Mouse (Mus musculus): ENCODE data around the gene Pik3ap1. TPM values are rescaled to one million over a fixed set of nuclear protein-coding genes. Genes with fewer than 3 reads are reported as not detected.

The Pik3ap1 gene
- polyA plus RNA-seq, 1 experiment from 2014 or later: 2.7 TPM

DNA sequence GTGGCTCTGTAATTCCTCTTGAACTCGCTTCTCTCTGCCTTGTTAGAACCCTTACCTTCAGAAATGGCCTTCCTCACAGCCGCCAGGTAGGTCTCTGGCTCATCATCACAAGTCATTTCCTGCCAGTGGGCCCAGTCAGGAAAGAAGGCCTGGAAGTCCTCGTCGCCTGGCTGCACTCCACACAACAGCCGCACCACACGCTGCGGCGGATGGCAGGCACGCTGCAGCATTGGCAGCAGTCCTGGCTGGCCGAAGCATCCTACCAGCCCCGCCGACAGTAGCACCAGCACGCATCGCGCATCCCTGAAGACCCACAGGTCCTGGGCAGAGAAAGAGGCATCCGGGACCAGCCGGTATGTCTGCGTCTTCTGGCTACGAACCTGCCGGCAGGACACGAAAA lies 9.1 kb downstream of the Pik3ap1 start:
- no peaks in the 10 kb centered on the region for H3K27me3 ChIP-seq (replicated peaks; ENCODE audit: control insufficient read depth, insufficient read depth, low read length)
- no peak overlapping the region for H3K9ac ChIP-seq (ENCODE audit: low read depth, low read length)
- ATAC-seq (ENCODE audit: low read depth) (no peak), DNase-seq (ENCODE audit: low spot score) (no peak)
- no peak overlapping the region for H3K27ac ChIP-seq (replicated peaks; ENCODE audit: low read depth, low read length)
- no peaks in the 10 kb centered on the region for H3K36me3 ChIP-seq (ENCODE audit: control insufficient read depth, insufficient read depth, low read length)
- H3K4me1 ChIP-seq (ENCODE audit: control insufficient read depth, insufficient read depth, low read length): no peaks in the 10 kb centered on the region
- no peaks in the 10 kb centered on the region for H3K9me3 ChIP-seq (ENCODE audit: control insufficient read depth, low read length)
- no peak overlapping the region for H3K4me2 ChIP-seq (ENCODE audit: low read depth, low read length)
- 79% methylated on average over 21 of the region's 21 CpGs for WGBS
- no peak overlapping the region for H3K4me3 ChIP-seq (ENCODE audit: low read depth, low read length)

DNA sequence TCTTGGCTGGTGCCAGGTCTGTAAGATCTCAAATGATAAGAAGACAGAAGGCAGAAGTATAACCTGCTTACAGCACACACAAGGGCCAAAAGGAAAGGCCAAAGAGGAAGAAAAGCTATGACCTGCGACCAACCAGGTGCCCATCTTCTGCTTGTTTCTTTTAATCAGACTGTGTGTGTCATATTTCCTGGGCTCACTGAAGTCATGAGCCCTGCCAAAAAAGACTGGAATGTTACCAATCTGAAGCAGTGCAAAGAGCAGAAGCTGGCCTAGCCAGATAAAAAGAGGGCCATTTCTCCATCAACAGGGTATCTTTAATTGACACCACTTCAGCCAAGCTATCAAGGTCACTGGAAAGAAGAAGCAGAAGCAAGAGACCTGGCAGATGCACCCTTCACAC lies 9.8 kb downstream of the Pik3ap1 start:
- ATAC-seq (ENCODE audit: low read depth) (no peak), DNase-seq (ENCODE audit: low spot score) (no peak)
- H3K4me3 ChIP-seq (ENCODE audit: low read depth, low read length): no peak overlapping the region
- no peaks in the 10 kb centered on the region for H3K36me3 ChIP-seq (ENCODE audit: control insufficient read depth, insufficient read depth, low read length)
- no peak overlapping the region for H3K9ac ChIP-seq (ENCODE audit: low read depth, low read length)
- H3K4me2 ChIP-seq (ENCODE audit: low read depth, low read length): no peak overlapping the region
- H3K27me3 ChIP-seq (replicated peaks; ENCODE audit: control insufficient read depth, insufficient read depth, low read length): no peaks in the 10 kb centered on the region
- 76% methylated on average over 1 of the region's 1 CpGs for WGBS
- H3K9me3 ChIP-seq (ENCODE audit: control insufficient read depth, low read length): no peaks in the 10 kb centered on the region
- H3K27ac ChIP-seq (replicated peaks; ENCODE audit: low read depth, low read length): no peak overlapping the region
- no peaks in the 10 kb centered on the region for H3K4me1 ChIP-seq (ENCODE audit: control insufficient read depth, insufficient read depth, low read length)

DNA sequence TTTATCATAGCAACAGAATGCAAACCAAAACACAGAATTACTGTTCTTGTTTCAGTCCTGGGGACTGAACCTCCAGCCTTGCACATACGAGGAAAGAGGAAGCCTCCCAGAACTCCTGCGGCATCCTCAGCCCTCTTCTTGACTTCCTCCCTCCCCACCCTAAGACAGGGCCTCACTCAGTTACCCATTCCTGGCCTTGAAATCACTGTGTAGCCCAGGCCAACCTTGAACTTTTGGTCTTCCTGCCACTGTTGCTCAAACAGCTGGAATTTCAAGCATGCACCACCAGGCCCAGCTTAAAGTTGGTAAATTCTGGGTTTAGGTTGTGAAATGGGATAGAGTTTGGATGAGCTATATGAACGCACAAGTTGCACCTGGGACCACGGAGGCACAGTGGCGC lies 10.2 kb downstream of the Pik3ap1 start:
- Histone ChIP-seq H3K9me3 (ENCODE audit: control insufficient read depth, low read length) (no peaks in the 10 kb centered on the region), H3K9ac (ENCODE audit: low read depth, low read length) (no peak overlapping the region), H3K4me3 (ENCODE audit: low read depth, low read length) (no peak overlapping the region), H3K27me3 (replicated peaks; ENCODE audit: control insufficient read depth, insufficient read depth, low read length) (no peaks in the 10 kb centered on the region), H3K4me2 (ENCODE audit: low read depth, low read length) (no peak overlapping the region), H3K27ac (replicated peaks; ENCODE audit: low read depth, low read length) (no peak overlapping the region), H3K4me1 (ENCODE audit: control insufficient read depth, insufficient read depth, low read length) (no peaks in the 10 kb centered on the region), H3K36me3 (ENCODE audit: control insufficient read depth, insufficient read depth, low read length) (no peaks in the 10 kb centered on the region)
- ATAC-seq (ENCODE audit: low read depth) (no peak), DNase-seq (ENCODE audit: low spot score) (no peak)
- 87% methylated on average over 5 of the region's 5 CpGs for WGBS

DNA sequence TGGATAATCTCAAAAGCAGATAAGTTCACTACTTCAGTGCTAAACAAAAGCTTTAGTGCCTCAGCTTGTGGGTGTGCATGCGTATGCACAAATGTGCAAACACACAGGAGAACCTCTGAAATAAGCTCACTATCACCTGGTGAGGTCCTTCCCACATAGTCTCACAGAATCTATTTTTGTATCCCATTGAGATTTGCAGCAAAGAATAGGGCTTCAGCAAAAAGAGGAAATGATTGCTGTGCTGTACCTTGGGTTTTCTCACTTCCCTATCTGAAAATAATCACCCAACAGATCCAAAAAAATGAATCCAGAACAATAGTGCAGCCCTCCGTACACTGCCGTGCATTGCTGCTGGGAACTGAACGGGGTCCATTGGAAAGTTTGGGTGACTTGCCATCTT lies 12.6 kb downstream of the Pik3ap1 start:
- 87% methylated on average over 4 of the region's 4 CpGs for WGBS
- Histone ChIP-seq H3K9me3 (ENCODE audit: control insufficient read depth, low read length) (no peaks in the 10 kb centered on the region), H3K9ac (ENCODE audit: low read depth, low read length) (no peak overlapping the region), H3K27me3 (replicated peaks; ENCODE audit: control insufficient read depth, insufficient read depth, low read length) (no peaks in the 10 kb centered on the region), H3K27ac (replicated peaks; ENCODE audit: low read depth, low read length) (no peak overlapping the region), H3K4me3 (ENCODE audit: low read depth, low read length) (no peak overlapping the region), H3K4me2 (ENCODE audit: low read depth, low read length) (no peak overlapping the region), H3K4me1 (ENCODE audit: control insufficient read depth, insufficient read depth, low read length) (no peaks in the 10 kb centered on the region), H3K36me3 (ENCODE audit: control insufficient read depth, insufficient read depth, low read length) (no peaks in the 10 kb centered on the region)
- no peak for ATAC-seq (ENCODE audit: low read depth)
- no peak for DNase-seq (ENCODE audit: low spot score)

DNA sequence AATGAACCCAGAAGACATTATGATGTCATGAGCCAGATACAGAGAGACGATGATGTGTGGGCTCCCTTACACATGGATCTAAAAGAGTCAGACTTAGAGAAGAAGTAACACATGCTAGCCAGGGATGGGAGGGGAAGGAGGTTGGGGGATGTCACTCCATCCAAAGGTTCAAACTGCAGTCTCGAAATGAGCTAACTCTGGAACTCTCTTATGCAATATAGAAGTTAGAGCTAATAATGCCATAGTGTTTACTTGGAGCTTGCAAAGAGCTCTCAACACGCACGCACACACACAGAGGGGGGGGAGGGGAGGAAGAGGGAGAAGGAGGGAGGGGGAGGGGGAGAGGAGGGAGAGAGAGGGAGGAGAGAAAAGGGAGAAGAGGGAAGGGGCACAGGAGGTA lies 13.5 kb downstream of the Pik3ap1 start:
- whole genome bisulfite sequencing: 65% methylated on average over 4 of the region's 4 CpGs
- Histone ChIP-seq H3K4me1 (ENCODE audit: control insufficient read depth, insufficient read depth, low read length) (no peaks in the 10 kb centered on the region), H3K36me3 (ENCODE audit: control insufficient read depth, insufficient read depth, low read length) (no peaks in the 10 kb centered on the region), H3K27ac (replicated peaks; ENCODE audit: low read depth, low read length) (no peak overlapping the region), H3K27me3 (replicated peaks; ENCODE audit: control insufficient read depth, insufficient read depth, low read length) (no peaks in the 10 kb centered on the region), H3K9me3 (ENCODE audit: control insufficient read depth, low read length) (no peaks in the 10 kb centered on the region), H3K4me2 (ENCODE audit: low read depth, low read length) (no peak overlapping the region), H3K9ac (ENCODE audit: low read depth, low read length) (no peak overlapping the region), H3K4me3 (ENCODE audit: low read depth, low read length) (no peak overlapping the region)
- DNase-seq (ENCODE audit: low spot score) (no peak), ATAC-seq (ENCODE audit: low read depth) (no peak)

DNA sequence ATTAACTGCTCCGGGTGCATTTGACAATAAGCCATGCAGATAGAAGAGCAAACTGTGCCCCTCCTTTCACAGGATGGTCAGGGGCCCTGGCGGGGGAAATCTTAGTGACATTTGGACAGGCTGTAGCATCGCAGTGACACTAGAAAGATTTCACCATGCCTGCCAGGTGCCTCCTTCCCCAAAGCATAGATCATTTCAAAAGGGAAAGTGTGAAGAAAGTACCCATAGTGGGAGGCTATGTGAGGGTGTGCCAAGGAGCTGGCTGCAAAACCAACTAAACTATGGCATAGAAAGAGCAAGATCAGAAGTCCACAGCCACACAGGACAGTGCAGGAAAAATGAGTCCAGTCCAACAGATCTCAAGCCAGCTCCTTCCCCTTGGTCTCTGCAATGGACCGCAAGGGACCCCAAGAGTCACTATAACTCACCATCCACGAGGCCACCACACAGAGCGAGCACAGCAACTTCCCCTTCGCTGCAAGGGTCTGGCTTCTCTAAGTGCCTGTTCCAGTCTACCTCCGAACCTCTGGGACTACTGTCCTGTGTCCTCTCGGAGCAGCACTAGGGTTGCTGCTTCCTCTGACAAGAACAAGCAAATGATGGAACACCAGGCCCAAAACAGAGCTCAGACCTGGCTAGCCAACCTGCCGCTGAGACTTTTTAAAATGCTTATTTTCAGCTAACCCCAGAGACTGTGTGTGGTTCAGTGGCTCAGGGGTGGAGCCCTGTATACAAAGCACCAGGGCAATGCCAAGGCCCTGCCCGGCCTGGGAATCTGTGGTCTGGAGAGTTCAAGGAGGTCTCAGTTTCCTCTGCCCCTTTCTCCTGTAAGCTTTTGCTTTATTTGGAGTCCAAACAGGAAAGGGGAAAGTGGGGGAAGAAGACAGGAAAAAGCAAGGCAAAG lies 15.1 kb downstream of the Pik3ap1 start:
- Histone ChIP-seq H3K27ac (replicated peaks; ENCODE audit: low read depth, low read length) (no peak overlapping the region), H3K4me1 (ENCODE audit: control insufficient read depth, insufficient read depth, low read length) (no peaks in the 10 kb centered on the region), H3K4me2 (ENCODE audit: low read depth, low read length) (no peak overlapping the region), H3K9ac (ENCODE audit: low read depth, low read length) (no peak overlapping the region), H3K9me3 (ENCODE audit: control insufficient read depth, low read length) (no peaks in the 10 kb centered on the region), H3K27me3 (replicated peaks; ENCODE audit: control insufficient read depth, insufficient read depth, low read length) (no peaks in the 10 kb centered on the region), H3K36me3 (ENCODE audit: control insufficient read depth, insufficient read depth, low read length) (no peaks in the 10 kb centered on the region), H3K4me3 (ENCODE audit: low read depth, low read length) (no peak overlapping the region)
- 78% methylated on average over 11 of the region's 11 CpGs for WGBS
- DNase-seq (ENCODE audit: low spot score): no peak
- ATAC-seq (ENCODE audit: low read depth): no peak

DNA sequence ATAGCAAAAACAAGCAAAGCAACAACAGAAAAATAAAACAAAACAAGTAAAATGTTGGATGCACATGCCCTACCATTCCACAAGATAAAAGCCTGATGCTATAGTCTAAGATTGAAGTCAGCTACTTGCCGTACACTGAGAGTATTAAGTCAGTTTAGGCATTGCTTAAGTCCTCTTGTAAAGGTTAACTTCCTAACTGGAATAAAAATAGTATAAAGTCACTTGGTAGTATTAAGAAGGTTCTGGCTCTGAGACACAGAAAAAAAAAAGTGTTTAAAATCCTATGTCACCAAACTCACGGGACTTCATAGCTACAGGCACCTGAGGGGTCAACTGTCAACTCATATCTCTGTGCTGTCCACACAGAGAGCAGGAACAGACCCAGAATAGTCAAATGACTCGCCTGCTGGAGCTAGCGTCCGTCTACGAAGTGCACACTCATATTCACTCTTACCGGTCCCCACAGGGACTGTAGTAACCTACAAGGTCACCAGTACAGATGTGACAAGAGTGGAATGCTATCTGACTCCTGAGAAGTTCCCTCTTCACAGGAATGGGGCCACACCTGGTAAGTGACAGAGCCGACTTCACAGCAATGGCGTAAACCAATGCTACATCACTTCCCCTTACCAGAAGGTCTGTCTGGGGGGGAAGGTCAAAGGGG lies 17.9 kb downstream of the Pik3ap1 start:
- 80% methylated on average over 9 of the region's 9 CpGs for WGBS

DNA sequence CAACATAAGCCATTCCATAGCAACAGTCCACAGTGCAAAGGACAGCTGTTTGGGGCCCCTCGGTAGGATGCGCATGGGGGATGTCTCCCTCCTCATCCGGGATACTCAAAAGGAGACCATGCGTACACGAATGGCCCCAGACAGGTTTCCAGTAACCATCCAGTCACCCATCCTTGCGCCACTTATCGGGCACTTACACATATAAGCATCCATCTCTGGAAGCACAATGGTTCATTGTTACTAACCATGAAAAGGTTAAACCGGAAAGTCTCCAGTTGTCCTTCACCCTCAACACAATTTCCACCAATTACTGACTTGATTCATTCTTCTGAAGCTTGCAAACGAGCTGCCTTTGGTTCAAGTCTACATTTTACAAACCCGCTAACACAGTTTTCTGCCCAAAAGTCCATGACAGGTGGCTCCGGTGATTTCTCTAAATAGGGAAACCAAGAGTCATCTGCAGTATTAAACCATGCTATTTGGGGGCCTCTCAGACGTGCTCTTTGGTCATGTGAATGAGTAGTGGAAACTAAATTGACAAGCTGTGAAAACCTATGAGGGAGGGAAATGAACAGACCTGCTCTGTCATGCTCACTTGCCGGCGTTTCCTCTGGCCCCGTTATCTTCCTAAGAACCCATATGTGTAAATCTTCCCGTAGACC lies 18.6 kb downstream of the Pik3ap1 start:
- Histone ChIP-seq H3K27ac (replicated peaks; ENCODE audit: low read depth, low read length) (no peak overlapping the region), H3K4me1 (ENCODE audit: control insufficient read depth, insufficient read depth, low read length) (no peaks in the 10 kb centered on the region), H3K9me3 (ENCODE audit: control insufficient read depth, low read length) (no peaks in the 10 kb centered on the region), H3K9ac (ENCODE audit: low read depth, low read length) (no peak overlapping the region), H3K36me3 (ENCODE audit: control insufficient read depth, insufficient read depth, low read length) (no peaks in the 10 kb centered on the region), H3K27me3 (replicated peaks; ENCODE audit: control insufficient read depth, insufficient read depth, low read length) (no peaks in the 10 kb centered on the region), H3K4me3 (ENCODE audit: low read depth, low read length) (no peak overlapping the region), H3K4me2 (ENCODE audit: low read depth, low read length) (no peak overlapping the region)
- DNase-seq (ENCODE audit: low spot score) (no peak), ATAC-seq (ENCODE audit: low read depth) (no peak)
- 84% methylated on average over 16 of the region's 16 CpGs for WGBS

More for the DNA sequence above, 17.9 kb downstream of the Pik3ap1 start:
- H3K4me3 ChIP-seq (ENCODE audit: low read depth, low read length): no peak overlapping the region
- no peaks in the 10 kb centered on the region for H3K9me3 ChIP-seq (ENCODE audit: control insufficient read depth, low read length)
- H3K27me3 ChIP-seq (replicated peaks; ENCODE audit: control insufficient read depth, insufficient read depth, low read length): no peaks in the 10 kb centered on the region
- H3K36me3 ChIP-seq (ENCODE audit: control insufficient read depth, insufficient read depth, low read length): no peaks in the 10 kb centered on the region
- H3K9ac ChIP-seq (ENCODE audit: low read depth, low read length): no peak overlapping the region
- ATAC-seq (ENCODE audit: low read depth) (no peak), DNase-seq (ENCODE audit: low spot score) (no peak)
- no peak overlapping the region for H3K27ac ChIP-seq (replicated peaks; ENCODE audit: low read depth, low read length)
- H3K4me2 ChIP-seq (ENCODE audit: low read depth, low read length): no peak overlapping the region
- H3K4me1 ChIP-seq (ENCODE audit: control insufficient read depth, insufficient read depth, low read length): no peaks in the 10 kb centered on the region
